Mouse (Mus musculus) E14TG2a.4 (cell line): ENCODE measurements around the gene Pdcd5.

Experiments used
- CTCF ChIP-seq: conservative IDR thresholded peaks from 2 replicates; pipeline ENCODE4 v1.5.1; 2014; ENCODE audit warnings: low read length
- NANOG ChIP-seq: IDR thresholded peaks from 2 replicates; pipeline ENCODE4 v1.6.1; 2014; ENCODE audit warnings: borderline replicate concordance, low read length, mixed read lengths
- POU5F1 ChIP-seq: IDR thresholded peaks from 2 replicates; pipeline ENCODE4 v1.6.1; 2014; ENCODE audit warnings: low read length, borderline replicate concordance

DNA sequence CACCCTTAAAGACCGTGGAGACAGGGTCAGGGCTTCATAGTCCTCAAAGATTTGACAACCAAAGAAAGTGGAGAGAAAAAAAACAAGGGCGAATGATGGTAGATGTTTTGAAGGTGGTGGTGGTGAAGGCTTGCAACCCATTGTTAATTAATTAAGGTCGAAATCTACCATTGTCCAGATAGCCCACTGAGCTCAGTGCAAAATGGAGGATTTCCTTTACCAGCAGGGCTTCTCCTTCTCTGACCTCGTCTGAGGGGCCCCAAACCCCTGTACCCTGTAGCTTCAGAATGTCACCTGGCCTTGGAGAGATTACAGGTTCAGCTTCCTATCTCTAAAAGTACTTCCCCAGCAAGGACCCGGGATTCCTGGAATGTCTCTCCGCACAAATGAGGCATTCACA is 10.5 kb upstream of the Pdcd5 start:
- TF ChIP-seq CTCF (no peak), POU5F1 (no peak), NANOG (peak; percentile 59; the same call in 1 of the 2 replicates)
